Mouse (Mus musculus): ENCODE measurements around the gene Slit1. TPM values are rescaled to one million over a fixed set of nuclear protein-coding genes. Genes with fewer than 3 reads are reported as not detected.

The Slit1 gene
- polyA plus RNA-seq (2012; ENCODE audit: insufficient read depth, low replicate concordance), result 0.34 TPM in 1 of 2 replicates, not detected in the other

DNA sequence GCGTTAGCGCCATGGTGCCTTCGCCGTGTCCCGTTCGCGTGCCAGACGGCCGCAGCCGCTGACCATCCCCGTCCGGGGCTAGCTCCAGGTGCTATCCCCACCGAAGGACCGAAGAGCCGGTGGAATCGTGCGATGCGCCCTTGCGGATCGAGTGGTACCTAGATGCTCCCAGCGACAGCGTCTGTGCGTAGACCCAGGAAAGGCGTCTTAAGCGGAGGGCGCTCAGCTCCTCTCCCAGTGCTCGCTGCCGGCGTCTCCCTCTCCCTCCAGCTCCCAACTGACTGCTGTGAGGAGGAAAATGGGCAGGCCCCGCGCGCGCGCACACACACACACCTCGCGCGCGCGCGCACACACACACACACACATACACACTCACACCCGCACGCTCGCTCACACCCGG, at the start of gene Slit1:
TSS of gene Slit1 (minus strand) at position 270 of the 400 bp plus-strand sequence.
- H3K36me3 ChIP-seq (replicated peaks; ENCODE audit: low read length), result no peaks in the 10 kb centered on the region
- H3K4me3 ChIP-seq (replicated peaks), result peak within 1 kb of the TSS; percentile 75
- H3K9me3 ChIP-seq, result peaks cover 11% of the 10 kb centered on the region
- peaks cover 8% of the 10 kb centered on the region for H3K4me1 ChIP-seq
- TF ChIP-seq FLI1 (IDR thresholded peaks at IDR 0.05; ENCODE audit: low read length) (no peak), GATA1 (IDR thresholded peaks at IDR 0.05; ENCODE audit: borderline replicate concordance, low read length) (no peak)
- peaks cover 97% of the 10 kb centered on the region for H3K27me3 ChIP-seq (replicated peaks)

DNA sequence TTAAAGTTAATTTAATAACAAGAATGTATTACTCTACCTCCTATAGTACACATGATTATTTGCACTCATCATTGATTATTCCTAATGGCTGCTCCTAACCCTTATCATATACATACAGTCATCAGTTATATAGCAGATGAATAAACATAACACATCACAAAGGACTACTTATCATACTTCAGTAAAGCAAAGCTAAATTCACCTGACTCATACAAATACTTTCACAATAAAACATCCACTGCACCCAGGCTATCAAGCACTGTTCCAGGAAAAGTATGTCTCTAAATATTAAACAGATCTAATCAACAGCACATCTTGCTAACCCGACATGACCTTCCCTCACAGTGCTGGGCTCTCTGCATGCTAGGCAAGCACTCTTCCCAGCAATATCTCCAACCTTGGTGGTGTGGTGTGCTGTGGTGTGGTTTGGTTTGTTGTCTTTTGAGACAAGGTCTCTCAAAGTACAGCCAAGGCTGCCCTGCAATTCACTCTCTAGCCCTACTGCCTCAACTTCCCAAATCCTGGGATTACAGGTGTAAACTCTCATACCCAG, 49.5 kb upstream of the Slit1 start:
- Histone ChIP-seq H3K9me3 (no peaks in the 10 kb centered on the region), H3K4me1 (peaks cover 88% of the 10 kb centered on the region), H3K4me3 (replicated peaks) (peak overlapping the region; percentile 9), H3K27me3 (replicated peaks) (no peaks in the 10 kb centered on the region), H3K36me3 (replicated peaks; ENCODE audit: low read length) (peaks cover 30% of the 10 kb centered on the region)
- TF ChIP-seq GATA1 (IDR thresholded peaks at IDR 0.05; ENCODE audit: borderline replicate concordance, low read length) (no peak), FLI1 (IDR thresholded peaks at IDR 0.05; ENCODE audit: low read length) (no peak)

DNA sequence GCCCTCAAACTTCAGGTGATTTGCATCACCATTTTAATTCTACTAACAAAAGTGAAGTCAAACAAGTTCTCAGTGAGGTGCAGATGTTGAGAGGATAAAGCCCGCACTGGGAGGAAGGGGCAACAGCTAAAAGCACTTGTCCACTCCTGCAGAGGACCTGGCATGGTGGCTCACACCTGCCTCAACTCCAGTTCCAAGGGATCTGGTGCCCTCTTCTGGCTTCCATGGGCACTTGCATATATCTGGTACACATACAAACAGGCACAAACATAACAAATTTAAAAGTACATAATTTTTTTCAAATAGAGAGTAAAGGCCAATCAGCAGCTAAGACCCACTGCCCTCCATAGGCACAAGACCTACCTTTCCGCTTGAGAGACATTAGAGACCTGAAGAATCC, 47.9 kb upstream of the Slit1 start:
- peaks cover 45% of the 10 kb centered on the region for H3K36me3 ChIP-seq (replicated peaks; ENCODE audit: low read length)
- no peak for TF ChIP-seq FLI1 (IDR thresholded peaks at IDR 0.05; ENCODE audit: low read length)
- no peak for TF ChIP-seq GATA1 (IDR thresholded peaks at IDR 0.05; ENCODE audit: borderline replicate concordance, low read length)
- no peak overlapping the region for H3K4me3 ChIP-seq (replicated peaks)
- peaks cover 75% of the 10 kb centered on the region for H3K4me1 ChIP-seq
- H3K9me3 ChIP-seq, result no peaks in the 10 kb centered on the region
- H3K27me3 ChIP-seq (replicated peaks), result no peaks in the 10 kb centered on the region

DNA sequence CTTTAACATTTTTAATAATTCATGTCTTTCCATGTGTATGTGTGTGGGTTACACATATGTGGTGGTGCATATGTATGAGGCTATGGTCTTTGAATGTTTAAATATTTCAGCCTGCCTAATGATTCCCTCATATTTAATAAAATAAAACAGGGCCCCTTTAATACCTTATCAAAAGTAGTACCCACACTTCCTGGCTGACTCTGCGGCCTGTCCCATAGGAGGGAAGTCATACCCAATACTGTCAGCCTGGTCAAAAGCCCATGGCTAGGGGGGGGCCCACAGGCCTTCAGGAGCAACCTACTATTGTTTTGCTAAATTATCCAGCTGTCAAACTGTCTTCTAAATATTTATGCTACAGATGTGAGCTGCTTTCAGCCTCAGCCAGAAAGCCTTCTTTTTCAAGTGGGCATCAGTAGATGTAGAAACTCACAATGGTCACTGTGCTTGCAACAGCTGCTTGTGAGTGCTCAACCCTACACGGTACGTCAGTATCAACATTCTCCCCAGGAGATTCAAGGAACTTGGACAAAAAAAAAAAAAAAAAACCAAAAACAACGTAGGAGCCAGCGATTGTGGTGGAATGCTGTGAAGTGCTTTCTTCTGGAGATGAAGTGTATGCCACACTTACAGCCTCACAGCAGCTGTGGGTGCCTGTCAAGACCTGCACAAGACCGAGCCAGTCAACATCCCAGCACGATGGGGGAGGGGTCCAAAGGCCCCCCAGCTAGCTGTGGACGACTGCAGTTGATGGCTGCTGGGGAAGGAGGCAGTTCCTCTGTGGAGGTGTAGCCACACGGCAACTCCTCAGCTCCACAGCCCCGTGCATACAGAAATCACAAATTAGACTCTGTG, 45.9 kb upstream of the Slit1 start:
- H3K4me1 ChIP-seq, result peaks cover 56% of the 10 kb centered on the region
- H3K36me3 ChIP-seq (replicated peaks; ENCODE audit: low read length), result peaks cover 64% of the 10 kb centered on the region
- H3K27me3 ChIP-seq (replicated peaks), result no peaks in the 10 kb centered on the region
- TF ChIP-seq GATA1 (IDR thresholded peaks at IDR 0.05; ENCODE audit: borderline replicate concordance, low read length) (no peak), FLI1 (IDR thresholded peaks at IDR 0.05; ENCODE audit: low read length) (no peak)
- H3K9me3 ChIP-seq, result no peaks in the 10 kb centered on the region
- H3K4me3 ChIP-seq (replicated peaks), result peak overlapping the region; percentile 26

DNA sequence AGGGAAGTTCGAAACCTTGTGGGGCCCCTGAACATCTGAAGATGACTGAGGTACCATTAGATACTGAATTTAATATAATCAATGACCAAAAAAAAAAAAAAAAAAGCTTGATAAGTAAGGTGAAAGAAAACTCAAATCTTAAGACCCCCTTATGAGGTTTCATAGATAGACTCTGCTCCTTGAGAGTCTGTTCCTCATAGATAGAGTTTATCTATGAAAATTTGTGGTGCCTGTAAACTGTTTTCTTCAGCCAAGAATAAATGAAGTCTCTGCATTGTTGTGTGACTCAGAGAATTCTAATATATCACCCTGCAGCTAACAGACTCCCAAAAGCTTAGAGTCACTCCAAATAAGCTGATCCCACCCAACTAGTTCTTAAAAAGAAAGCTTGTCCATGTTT, 43.4 kb upstream of the Slit1 start:
- Histone ChIP-seq H3K9me3 (no peaks in the 10 kb centered on the region), H3K36me3 (replicated peaks; ENCODE audit: low read length) (peaks cover 79% of the 10 kb centered on the region), H3K4me1 (peaks cover 31% of the 10 kb centered on the region), H3K4me3 (replicated peaks) (no peak overlapping the region), H3K27me3 (replicated peaks) (no peaks in the 10 kb centered on the region)
- TF ChIP-seq FLI1 (IDR thresholded peaks at IDR 0.05; ENCODE audit: low read length), result no peak
- no peak for TF ChIP-seq GATA1 (IDR thresholded peaks at IDR 0.05; ENCODE audit: borderline replicate concordance, low read length)

DNA sequence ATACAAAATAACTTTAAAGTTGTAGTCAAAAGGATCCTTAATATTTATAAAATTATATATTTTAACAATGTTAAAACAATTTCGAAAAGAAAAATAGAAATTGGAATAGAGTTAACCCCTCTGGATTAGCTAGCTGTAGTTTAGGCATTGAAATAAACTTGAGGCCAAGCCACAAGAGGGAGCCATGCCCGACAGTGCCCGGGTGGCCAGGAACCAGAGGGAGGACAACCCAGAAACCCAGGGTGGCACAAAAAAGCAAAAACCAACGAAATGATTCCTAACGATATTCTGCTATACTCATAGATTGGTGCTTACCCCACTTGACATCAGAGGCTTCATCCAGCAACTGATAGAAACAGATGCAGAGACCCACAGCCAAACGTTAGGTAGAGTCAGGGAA, 34.0 kb upstream of the Slit1 start:
- TF ChIP-seq FLI1 (IDR thresholded peaks at IDR 0.05; ENCODE audit: low read length) (no peak), GATA1 (IDR thresholded peaks at IDR 0.05; ENCODE audit: borderline replicate concordance, low read length) (no peak)

DNA sequence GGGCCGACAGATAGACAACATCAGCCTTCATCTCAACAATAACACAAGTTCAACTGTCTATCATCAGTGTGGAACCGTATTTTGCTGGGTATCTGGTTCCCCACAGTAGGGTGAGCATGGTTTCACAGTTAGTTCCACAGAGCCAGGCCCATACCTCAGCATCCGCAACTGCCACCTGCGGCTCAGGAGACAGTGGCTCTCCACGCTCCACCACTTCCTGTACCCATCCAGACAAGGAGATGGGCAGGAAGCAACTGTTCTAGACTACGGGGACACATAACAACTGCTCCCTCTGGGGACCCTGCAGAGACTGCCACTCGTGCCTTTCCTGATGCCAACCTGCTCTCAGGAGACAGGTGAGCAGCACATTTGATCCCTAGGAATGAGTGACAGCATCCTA, 25.2 kb upstream of the Slit1 start:
- Histone ChIP-seq H3K36me3 (replicated peaks; ENCODE audit: low read length) (peaks cover 90% of the 10 kb centered on the region), H3K9me3 (no peaks in the 10 kb centered on the region), H3K4me1 (peaks cover 24% of the 10 kb centered on the region), H3K4me3 (replicated peaks) (no peak overlapping the region), H3K27me3 (replicated peaks) (no peaks in the 10 kb centered on the region)
- TF ChIP-seq GATA1 (IDR thresholded peaks at IDR 0.05; ENCODE audit: borderline replicate concordance, low read length) (no peak), FLI1 (IDR thresholded peaks at IDR 0.05; ENCODE audit: low read length) (no peak)

More for the DNA sequence above, 34.0 kb upstream of the Slit1 start:
- Histone ChIP-seq H3K4me1 (0 out of 2 replicates have a peak, but pooled peaks cover 3% of the 10 kb centered on the region), H3K4me3 (replicated peaks) (no peak overlapping the region), H3K27me3 (replicated peaks) (no peaks in the 10 kb centered on the region), H3K36me3 (replicated peaks; ENCODE audit: low read length) (peaks cover 95% of the 10 kb centered on the region), H3K9me3 (no peaks in the 10 kb centered on the region)

DNA sequence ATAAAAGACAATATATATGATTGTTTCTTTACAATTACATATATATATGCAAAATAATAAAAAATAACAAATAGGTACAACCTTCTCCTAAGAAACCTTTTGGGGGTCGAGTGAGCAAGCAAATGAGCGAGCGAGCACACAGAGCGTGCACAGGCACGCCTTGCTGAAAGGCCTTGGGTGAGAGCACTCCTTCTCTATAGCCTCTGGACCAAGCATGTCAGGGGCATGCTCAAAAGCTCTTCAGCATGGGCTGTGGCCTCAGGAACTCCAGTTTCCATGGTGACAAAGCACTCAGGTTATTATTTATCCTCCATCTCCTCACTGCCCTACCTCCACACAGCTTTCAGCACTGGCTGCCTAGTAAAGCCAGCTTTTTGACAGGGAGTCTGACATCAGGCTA, 23.2 kb upstream of the Slit1 start:
- no peak for TF ChIP-seq FLI1 (IDR thresholded peaks at IDR 0.05; ENCODE audit: low read length)
- no peak for TF ChIP-seq GATA1 (IDR thresholded peaks at IDR 0.05; ENCODE audit: borderline replicate concordance, low read length)
- H3K36me3 ChIP-seq (replicated peaks; ENCODE audit: low read length), result peaks cover 80% of the 10 kb centered on the region

DNA sequence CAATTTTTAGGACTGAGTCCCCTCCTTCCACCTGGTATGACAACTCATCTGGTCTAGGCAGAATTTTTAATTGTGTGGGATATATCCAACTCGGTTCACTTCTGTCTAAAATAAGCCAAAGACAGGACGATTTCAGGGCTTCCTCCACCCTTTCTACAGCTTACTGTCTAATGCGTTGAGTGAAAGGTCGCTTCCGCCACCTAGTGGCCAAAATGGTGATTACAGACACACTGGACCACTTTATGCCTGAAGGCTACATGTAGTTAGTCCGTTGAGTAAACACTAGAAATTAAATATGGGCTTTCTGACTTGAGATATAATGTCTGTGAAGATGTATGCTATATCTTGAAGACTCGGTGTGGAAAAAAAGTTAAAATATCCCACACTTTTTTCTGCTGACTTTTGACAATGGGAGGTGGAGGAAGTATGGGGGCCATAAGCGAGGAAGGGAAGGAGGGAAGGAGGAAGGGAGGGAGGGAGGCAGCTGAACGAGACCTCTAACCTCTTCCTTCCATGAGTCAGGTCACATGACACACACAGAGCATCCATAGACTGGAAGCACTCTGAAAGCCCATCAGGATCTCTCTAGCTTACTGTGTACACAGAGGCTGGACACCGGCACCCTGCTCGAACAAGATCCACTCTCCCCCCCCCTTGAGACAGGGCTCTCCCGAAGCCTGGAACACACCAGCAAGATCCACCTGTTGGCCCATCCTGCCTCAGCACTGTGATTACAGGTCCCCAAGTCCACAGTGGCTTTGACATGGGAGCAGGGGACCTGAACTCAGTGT, 20.6 kb upstream of the Slit1 start:
- TF ChIP-seq FLI1 (IDR thresholded peaks at IDR 0.05; ENCODE audit: low read length), result no peak
- no peak for TF ChIP-seq GATA1 (IDR thresholded peaks at IDR 0.05; ENCODE audit: borderline replicate concordance, low read length)
- Histone ChIP-seq H3K4me1 (peaks cover 29% of the 10 kb centered on the region), H3K9me3 (no peaks in the 10 kb centered on the region), H3K36me3 (replicated peaks; ENCODE audit: low read length) (peaks cover 58% of the 10 kb centered on the region), H3K27me3 (replicated peaks) (no peaks in the 10 kb centered on the region), H3K4me3 (replicated peaks) (no peak overlapping the region)

More for the DNA sequence above, 23.2 kb upstream of the Slit1 start:
- Histone ChIP-seq H3K4me3 (replicated peaks) (no peak overlapping the region), H3K27me3 (replicated peaks) (no peaks in the 10 kb centered on the region), H3K9me3 (no peaks in the 10 kb centered on the region), H3K4me1 (peaks cover 27% of the 10 kb centered on the region)

Measured in megakaryocyte, embryonic 14.5 days (primary cell).